Mouse (Mus musculus) limb, embryonic 12.5 days (tissue): ENCODE data around the gene Idh2. TPM values are rescaled to one million over a fixed set of nuclear protein-coding genes. Genes with fewer than 3 reads are reported as not detected.

Source experiments
- ATAC-seq: fragments of 200-750 bp; cut with Nextera tagmentation; 2 replicates; pipeline ENCODE4 v1.8.0; 2017; ENCODE audit warnings: low read depth, moderate TSS enrichment; ENCODE audit not compliant: insufficient number of reproducible peaks, insufficient read depth, low FRiP score, low TSS enrichment
- H3K27ac ChIP-seq: fragments of 300-500 bp; sonication (generic); 2 replicates; pipeline ENCODE4 v1.5.1; 2016; ENCODE audit warnings: mild to moderate bottlenecking, moderate library complexity
- H3K27me3 ChIP-seq: fragments of 300-500 bp; sonication (generic); 2 replicates; pipeline ENCODE4 v1.6.1; 2016; ENCODE audit warnings: mild to moderate bottlenecking, moderate library complexity
- H3K36me3 ChIP-seq: fragments of 300-500 bp; sonication (generic); 2 replicates; pipeline ENCODE4 v1.6.1; 2016; ENCODE audit warnings: mild to moderate bottlenecking, moderate library complexity
- H3K4me1 ChIP-seq: fragments of 300-500 bp; sonication (generic); replicated peaks from 2 replicates; pipeline ENCODE4 v1.6.1; 2016
- H3K4me2 ChIP-seq: fragments of 300-500 bp; sonication (generic); 2 replicates; pipeline ENCODE4 v1.6.1; 2016; ENCODE audit warnings: mild to moderate bottlenecking, moderate library complexity
- H3K4me3 ChIP-seq: fragments of 300-500 bp; sonication (generic); replicated peaks from 2 replicates; pipeline ENCODE4 v1.5.1; 2016; ENCODE audit warnings: mild to moderate bottlenecking
- H3K9ac ChIP-seq: fragments of 300-500 bp; sonication (generic); replicated peaks from 2 replicates; pipeline ENCODE4 v1.6.1; 2016; ENCODE audit warnings: mild to moderate bottlenecking, moderate library complexity
- H3K9me3 ChIP-seq: fragments of 300-500 bp; sonication (generic); 2 replicates; pipeline ENCODE4 v1.6.1; 2016; ENCODE audit warnings: mild to moderate bottlenecking, moderate library complexity
- WGBS: fragments of 180-500 bp; shearing (Covaris S2); methylation state at CpG from one replicate; pipeline ENCODE4 v1.1.7; 2016; 5-methylcytosine and 5-hydroxymethylcytosine counted together
- polyA plus RNA-seq: library from polyadenylated mRNA; unstranded; fragments of >200 nt; fragmentation: Nextera tagmentation; extraction: Ambion mirVana; gene quantifications from 2 replicates; pipeline ENCODE4 v1.2.1, GENCODE M21; 2016

Idh2 gene
- polyA plus RNA-seq, 1 experiment from 2014 or later = 555 TPM

- no peak overlapping the region for H3K9ac ChIP-seq
- H3K4me1 ChIP-seq = peaks cover 19% of the 10 kb centered on the region
- no peak overlapping the region for H3K4me3 ChIP-seq
- 66% methylated on average over 5 of the region's 5 CpGs for WGBS
- H3K4me2 ChIP-seq = no peak overlapping the region
- ATAC-seq = no peak
- H3K27me3 ChIP-seq = no peaks in the 10 kb centered on the region
- H3K36me3 ChIP-seq = no peaks in the 10 kb centered on the region
- no peaks in the 10 kb centered on the region for H3K9me3 ChIP-seq
- no peak overlapping the region for H3K27ac ChIP-seq
Measured at GRCm38 (mm10) chr7:80121083-80121482, 5.9 kb upstream of the Idh2 start.

- no peak overlapping the region for H3K27ac ChIP-seq
- H3K27me3 ChIP-seq = no peaks in the 10 kb centered on the region
- H3K4me3 ChIP-seq = no peak overlapping the region
- no peaks in the 10 kb centered on the region for H3K9me3 ChIP-seq
- 64% methylated on average over 4 of the region's 4 CpGs for WGBS
- H3K36me3 ChIP-seq = no peaks in the 10 kb centered on the region
- ATAC-seq = no peak
- no peak overlapping the region for H3K4me2 ChIP-seq
- peaks cover 24% of the 10 kb centered on the region for H3K4me1 ChIP-seq
- no peak overlapping the region for H3K9ac ChIP-seq
Measured at GRCm38 (mm10) chr7:80119198-80119597, 4.0 kb upstream of the Idh2 start.

- ATAC-seq = no peak
- H3K9me3 ChIP-seq = no peaks in the 10 kb centered on the region
- no peaks in the 10 kb centered on the region for H3K27me3 ChIP-seq
- 81% methylated on average over 2 of the region's 2 CpGs for WGBS
- peaks cover 43% of the 10 kb centered on the region for H3K4me1 ChIP-seq
- H3K27ac ChIP-seq = no peak overlapping the region
- peak overlapping the region; percentile 96 for H3K4me3 ChIP-seq
- H3K9ac ChIP-seq = peak overlapping the region; percentile 97; the same call in 1 of the 2 replicates
- peaks cover 6% of the 10 kb centered on the region; the same call in 1 of the 2 replicates for H3K36me3 ChIP-seq
- H3K4me2 ChIP-seq = peak overlapping the region; percentile 88
Measured at GRCm38 (mm10) chr7:80116158-80116557, 966 bp upstream of the Idh2 start.

DNA sequence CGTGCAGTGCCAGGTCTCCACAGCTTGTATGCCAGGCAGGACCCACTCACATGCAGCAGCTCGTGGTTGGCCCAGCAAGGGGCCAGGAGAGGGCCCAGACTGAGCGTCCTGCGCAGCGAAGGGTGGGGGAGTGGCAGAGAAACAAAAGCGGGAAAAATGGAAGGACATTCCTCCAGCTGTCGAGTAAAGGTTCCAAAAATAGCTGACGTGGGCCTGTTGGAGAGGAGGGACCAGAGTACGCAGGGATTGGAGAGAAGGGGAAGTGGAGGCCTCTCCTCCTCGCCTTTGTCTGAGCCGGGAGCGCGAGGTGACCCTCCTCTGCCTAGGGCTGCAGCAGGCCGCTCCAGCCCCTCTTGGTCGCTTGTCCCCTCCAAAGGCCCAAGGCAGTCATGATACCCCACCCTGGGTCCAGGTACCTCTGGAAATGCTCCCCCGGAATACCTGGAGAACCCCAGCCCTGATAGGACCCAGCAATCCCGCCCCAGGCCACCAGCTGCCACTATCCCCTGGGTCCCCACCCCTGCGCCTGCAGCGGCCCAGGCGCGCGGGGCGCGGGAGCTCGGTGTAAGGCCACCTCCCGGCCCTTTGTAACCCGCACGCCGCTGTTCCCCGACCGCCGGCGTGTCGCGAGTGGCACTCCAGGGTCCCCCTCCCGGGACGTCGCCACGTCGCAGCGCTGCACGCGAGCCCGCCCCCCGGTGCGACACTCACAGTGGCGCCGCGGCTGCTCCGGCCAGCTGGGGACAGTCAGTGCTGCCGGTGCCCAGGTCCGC, 555 bp downstream of the Idh2 start:
- Histone ChIP-seq H3K36me3 (peaks cover 20% of the 10 kb centered on the region), H3K4me1 (peaks cover 39% of the 10 kb centered on the region), H3K9ac (peak overlapping the region; percentile 97), H3K27ac (peak overlapping the region; percentile 97), H3K9me3 (no peaks in the 10 kb centered on the region), H3K4me2 (peak overlapping the region; percentile 88), H3K27me3 (no peaks in the 10 kb centered on the region), H3K4me3 (peak overlapping the region; percentile 96)
- peak; percentile 85 for ATAC-seq
- WGBS = under 1% methylated on average over 52 of the region's 52 CpGs

- Histone ChIP-seq H3K27me3 (no peaks in the 10 kb centered on the region), H3K4me2 (peak overlapping the region; percentile 88), H3K9ac (peak overlapping the region; percentile 97), H3K4me1 (peaks cover 39% of the 10 kb centered on the region), H3K36me3 (peaks cover 26% of the 10 kb centered on the region), H3K27ac (peak overlapping the region; percentile 97), H3K9me3 (no peaks in the 10 kb centered on the region), H3K4me3 (peak overlapping the region; percentile 96)
- ATAC-seq = no peak
- WGBS = 12% methylated on average over 10 of the region's 10 CpGs
Measured at GRCm38 (mm10) chr7:80113989-80114388, 1.2 kb downstream of the Idh2 start.

DNA sequence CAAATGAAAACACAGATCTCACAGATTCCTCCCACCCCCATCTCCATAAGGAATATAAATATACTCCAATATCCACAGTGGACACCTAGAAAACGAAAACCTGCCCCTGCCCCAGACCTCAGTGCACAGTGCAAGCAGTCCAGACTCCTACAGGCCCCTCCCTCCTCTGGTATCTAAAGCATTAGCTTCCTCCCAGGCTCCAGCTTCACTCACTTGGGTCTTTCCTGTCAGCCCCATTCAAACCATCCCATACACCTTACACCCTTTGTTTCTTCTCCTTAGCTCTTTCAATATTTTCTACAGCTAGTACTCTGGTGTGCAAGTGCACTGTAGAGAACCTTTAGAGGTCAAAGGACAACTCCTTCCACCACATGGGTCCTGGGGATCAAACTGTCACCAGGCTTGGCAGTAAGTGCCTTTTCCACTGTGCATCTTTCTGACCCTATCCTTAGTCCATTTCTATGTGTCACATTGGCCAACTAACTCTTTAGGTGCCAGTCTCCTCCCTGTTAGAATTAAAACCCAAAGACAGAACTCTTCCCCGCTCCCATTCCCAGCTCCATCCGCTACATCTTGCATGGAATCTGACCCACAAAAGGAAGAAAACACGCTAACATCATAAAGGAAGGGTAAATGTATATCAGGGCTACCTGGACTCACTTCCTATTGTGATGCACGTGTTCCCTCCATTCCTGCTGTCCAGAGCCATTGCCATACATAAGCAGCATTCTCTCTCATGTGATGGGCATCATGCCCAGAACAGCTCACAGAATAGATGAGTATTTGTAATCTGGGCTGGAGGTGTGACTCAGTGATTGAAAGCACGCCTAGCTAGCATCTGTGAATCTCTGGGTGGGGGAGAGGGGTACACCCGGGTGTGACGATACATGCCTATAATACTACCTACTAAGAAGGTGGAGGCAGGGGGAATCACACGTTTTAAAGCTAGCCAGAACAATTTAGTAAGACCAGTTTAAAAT, 3.8 kb downstream of the Idh2 start:
- no peaks in the 10 kb centered on the region for H3K27me3 ChIP-seq
- peaks cover 10% of the 10 kb centered on the region; the same call in 1 of the 2 replicates for H3K9me3 ChIP-seq
- no peak overlapping the region for H3K4me3 ChIP-seq
- no peak overlapping the region for H3K27ac ChIP-seq
- no peak overlapping the region for H3K9ac ChIP-seq
- ATAC-seq = no peak
- peaks cover 36% of the 10 kb centered on the region for H3K4me1 ChIP-seq
- H3K36me3 ChIP-seq = peaks cover 49% of the 10 kb centered on the region
- H3K4me2 ChIP-seq = no peak overlapping the region
- WGBS = 90% methylated on average over 9 of the region's 9 CpGs

GRCm38 (mm10) chr7:80106441-80106840, 8.8 kb downstream of the Idh2 start:
- Histone ChIP-seq H3K9ac (no peak overlapping the region), H3K4me3 (no peak overlapping the region), H3K27ac (no peak overlapping the region), H3K4me1 (peaks cover 7% of the 10 kb centered on the region), H3K27me3 (no peaks in the 10 kb centered on the region), H3K36me3 (peaks cover 77% of the 10 kb centered on the region), H3K9me3 (peaks cover 11% of the 10 kb centered on the region; the same call in 1 of the 2 replicates), H3K4me2 (no peak overlapping the region)
- 97% methylated on average over 1 of the region's 1 CpGs for WGBS
- ATAC-seq = no peak

GRCm38 (mm10) chr7:80105637-80106390, 9.4 kb downstream of the Idh2 start:
- no peak overlapping the region for H3K27ac ChIP-seq
- no peak for ATAC-seq
- H3K4me1 ChIP-seq = 0 out of 2 replicates have a peak, but pooled peaks cover under 1% of the 10 kb centered on the region
- no peak overlapping the region for H3K9ac ChIP-seq
- H3K4me3 ChIP-seq = no peak overlapping the region
- peaks cover 11% of the 10 kb centered on the region; the same call in 1 of the 2 replicates for H3K9me3 ChIP-seq
- H3K27me3 ChIP-seq = no peaks in the 10 kb centered on the region
- peaks cover 78% of the 10 kb centered on the region for H3K36me3 ChIP-seq
- WGBS = 95% methylated on average over 4 of the region's 4 CpGs
- no peak overlapping the region for H3K4me2 ChIP-seq

- Histone ChIP-seq H3K27ac (no peak overlapping the region), H3K36me3 (peaks cover 83% of the 10 kb centered on the region), H3K27me3 (no peaks in the 10 kb centered on the region), H3K4me1 (no peaks in the 10 kb centered on the region), H3K9ac (no peak overlapping the region), H3K4me3 (no peak overlapping the region), H3K9me3 (peaks cover 11% of the 10 kb centered on the region; the same call in 1 of the 2 replicates), H3K4me2 (no peak overlapping the region)
- ATAC-seq = no peak
- WGBS = 88% methylated on average over 3 of the region's 3 CpGs
Measured at GRCm38 (mm10) chr7:80103335-80103734, 11.9 kb downstream of the Idh2 start.

- H3K27me3 ChIP-seq = no peaks in the 10 kb centered on the region
- no peaks in the 10 kb centered on the region for H3K9me3 ChIP-seq
- H3K4me3 ChIP-seq = no peak overlapping the region
- 94% methylated on average over 13 of the region's 13 CpGs for WGBS
- no peaks in the 10 kb centered on the region for H3K4me1 ChIP-seq
- H3K4me2 ChIP-seq = no peak overlapping the region
- no peak overlapping the region for H3K27ac ChIP-seq
- no peak overlapping the region for H3K9ac ChIP-seq
- peaks cover 100% of the 10 kb centered on the region for H3K36me3 ChIP-seq
- ATAC-seq = no peak
Measured at GRCm38 (mm10) chr7:80098389-80098976, 16.7 kb downstream of the Idh2 start.
